Mouse (Mus musculus) MEL (cell line): ENCODE results near the gene Rerg. TPM values are rescaled to one million over a fixed set of nuclear protein-coding genes. Genes with fewer than 3 reads are reported as not detected.

Source experiments
- DNase-seq: peaks from one replicate; pipeline ENCODE4 v3.0.0; 2011; ENCODE audit warnings: low read depth, low spot score
- H3K27ac ChIP-seq: 2 replicates; pipeline ENCODE4 v1.5.1; 2012; ENCODE audit warnings: low read depth, mild to moderate bottlenecking, control low read depth, low read length, moderate library complexity; ENCODE audit not compliant: control insufficient read depth
- H3K27me3 ChIP-seq, 2 experiments: fragments of 150-350 bp in 1 of 2; sonication (generic) in 1 of 2; 2 replicates each; pipeline ENCODE4 v1.6.1; 2012; ENCODE audit warnings: low read length in 2 of 2, mild to moderate bottlenecking in 2 of 2, improper control_type of control experiment in 1 of 2, moderate library complexity in 1 of 2; ENCODE audit not compliant: insufficient read depth in 2 of 2, control insufficient read depth in 1 of 2
- H3K36me3 ChIP-seq, 2 experiments: 2 replicates each; pipeline ENCODE4 v1.6.1; 2012 to 2014; ENCODE audit warnings: low read length in 2 of 2, improper control_type of control experiment in 1 of 2, inconsistent platforms in 1 of 2, mild to moderate bottlenecking in 1 of 2; ENCODE audit not compliant: insufficient read depth in 2 of 2, control insufficient read depth in 1 of 2
- H3K4me1 ChIP-seq, 2 experiments: fragments of 150-350 bp in 1 of 2; sonication (generic) in 1 of 2; 2 replicates each; pipeline ENCODE4 v1.6.1; 2012; ENCODE audit warnings: low read length in 2 of 2, improper control_type of control experiment in 1 of 2, mild to moderate bottlenecking in 1 of 2; ENCODE audit not compliant: insufficient read depth in 2 of 2, control insufficient read depth in 1 of 2
- H3K4me3 ChIP-seq, 2 experiments: fragments of 150-350 bp in 1 of 2; sonication (generic) in 1 of 2; 2 replicates each; pipeline ENCODE4 v1.5.1; 2012; ENCODE audit warnings: low read depth in 2 of 2, low read length in 2 of 2, mild to moderate bottlenecking in 2 of 2, moderate library complexity in 2 of 2, control low read depth in 1 of 2, improper control_type of control experiment in 1 of 2; ENCODE audit not compliant: control insufficient read depth in 1 of 2, insufficient read depth in 1 of 2
- H3K79me2 ChIP-seq: 2 replicates; pipeline ENCODE4 v1.6.1; 2012; ENCODE audit warnings: mild to moderate bottlenecking, low read length, moderate library complexity; ENCODE audit not compliant: control insufficient read depth, poor library complexity, insufficient read depth
- H3K9ac ChIP-seq: 2 replicates; pipeline ENCODE4 v1.6.1; 2012; ENCODE audit warnings: low read depth, mild to moderate bottlenecking, control low read depth, low read length, moderate library complexity; ENCODE audit not compliant: control insufficient read depth, poor library complexity, severe bottlenecking
- H3K9me3 ChIP-seq: fragments of 150-350 bp; sonication (generic); replicated peaks from 2 replicates; pipeline ENCODE4 v1.6.1; 2012; ENCODE audit warnings: mild to moderate bottlenecking, low read length, improper control_type of control experiment, moderate library complexity; ENCODE audit not compliant: insufficient read depth
- BHLHE40 ChIP-seq: IDR thresholded peaks from 2 replicates; pipeline ENCODE4 v1.6.1; 2012; ENCODE audit warnings: low read depth, mild to moderate bottlenecking, inconsistent platforms, low read length, improper control_type of control experiment, borderline replicate concordance
- CHD1 ChIP-seq: IDR thresholded peaks from 2 replicates; pipeline ENCODE4 v1.6.1; 2012; ENCODE audit warnings: low read depth, mild to moderate bottlenecking, inconsistent platforms, low read length, improper control_type of control experiment
- CHD2 ChIP-seq: IDR thresholded peaks from 2 replicates; pipeline ENCODE4 v1.6.1; 2011; ENCODE audit warnings: low read length, improper control_type of control experiment
- E2F4 ChIP-seq: IDR thresholded peaks from 2 replicates; pipeline ENCODE4 v1.6.1; 2011; ENCODE audit warnings: low read depth, low read length, improper control_type of control experiment, borderline replicate concordance
- ELF1 ChIP-seq: IDR thresholded peaks from 2 replicates; pipeline ENCODE4 v1.6.1; 2014; ENCODE audit warnings: low read depth, mild to moderate bottlenecking, inconsistent platforms, low read length, improper control_type of control experiment, moderate library complexity
- EP300 ChIP-seq, 2 experiments: IDR thresholded peaks; 2 replicates each; pipeline ENCODE4 v1.6.1; 2011; ENCODE audit warnings: improper control_type of control experiment in 2 of 2, low read length in 2 of 2, low read depth in 1 of 2, mild to moderate bottlenecking in 1 of 2
- GABPA ChIP-seq: IDR thresholded peaks from 2 replicates; pipeline ENCODE4 v1.6.1; 2012; ENCODE audit warnings: low read depth, mild to moderate bottlenecking, inconsistent platforms, low read length, improper control_type of control experiment, moderate library complexity
- HCFC1 ChIP-seq: IDR thresholded peaks from 2 replicates; pipeline ENCODE4 v1.6.1; 2012; ENCODE audit warnings: low read depth, mild to moderate bottlenecking, inconsistent platforms, low read length, improper control_type of control experiment, moderate library complexity
- JUND ChIP-seq: IDR thresholded peaks from 2 replicates; pipeline ENCODE4 v1.6.1; 2011; ENCODE audit warnings: low read depth, mild to moderate bottlenecking, improper control_type of control experiment, low read length
- MAFK ChIP-seq: IDR thresholded peaks from 2 replicates; pipeline ENCODE4 v1.6.1; 2011; ENCODE audit warnings: low read depth, mild to moderate bottlenecking, low read length, improper control_type of control experiment, borderline replicate concordance
- MAX ChIP-seq: IDR thresholded peaks from 2 replicates; pipeline ENCODE4 v1.6.1; 2011; ENCODE audit warnings: low read length, improper control_type of control experiment
- MAZ ChIP-seq: IDR thresholded peaks from 2 replicates; pipeline ENCODE4 v1.6.1; 2012; ENCODE audit warnings: low read depth, mild to moderate bottlenecking, inconsistent platforms, low read length, improper control_type of control experiment
- MXI1 ChIP-seq: IDR thresholded peaks from 2 replicates; pipeline ENCODE4 v1.6.1; 2011; ENCODE audit warnings: mild to moderate bottlenecking, low read depth, low read length, improper control_type of control experiment
- MYB ChIP-seq: IDR thresholded peaks from 2 replicates; pipeline ENCODE4 v1.6.1; 2011; ENCODE audit warnings: mild to moderate bottlenecking, low read depth, low read length, improper control_type of control experiment
- NELFE ChIP-seq: IDR thresholded peaks from 2 replicates; pipeline ENCODE4 v1.6.1; 2011; ENCODE audit warnings: low read depth, low read length, improper control_type of control experiment
- NRF1 ChIP-seq: IDR thresholded peaks from 2 replicates; pipeline ENCODE4 v1.6.1; 2014; ENCODE audit warnings: low read depth, mild to moderate bottlenecking, inconsistent platforms, low read length, improper control_type of control experiment, moderate library complexity; ENCODE audit not compliant: poor library complexity, insufficient read depth, severe bottlenecking
- POLR2A ChIP-seq, 2 experiments: IDR thresholded peaks; 2 replicates each; pipeline ENCODE4 v1.6.1; 2011 to 2012; ENCODE audit warnings: low read length in 2 of 2, mild to moderate bottlenecking in 2 of 2, control low read depth in 1 of 2, improper control_type of control experiment in 1 of 2, low read depth in 1 of 2, moderate library complexity in 1 of 2; ENCODE audit not compliant: control insufficient read depth in 1 of 2, insufficient read depth in 1 of 2, poor library complexity in 1 of 2
- POLR2AphosphoS2 ChIP-seq: IDR thresholded peaks from 2 replicates; pipeline ENCODE4 v1.6.1; 2011; ENCODE audit warnings: low read length, improper control_type of control experiment
- RAD21 ChIP-seq: IDR thresholded peaks from 2 replicates; pipeline ENCODE4 v1.6.1; 2011; ENCODE audit warnings: mild to moderate bottlenecking, low read depth, low read length, improper control_type of control experiment
- RCOR1 ChIP-seq: IDR thresholded peaks from 2 replicates; pipeline ENCODE4 v1.6.1; 2012; ENCODE audit warnings: low read depth, mild to moderate bottlenecking, inconsistent platforms, low read length, improper control_type of control experiment
- SMC3 ChIP-seq: IDR thresholded peaks from 2 replicates; pipeline ENCODE4 v1.6.1; 2011; ENCODE audit warnings: low read depth, low read length, improper control_type of control experiment
- TAL1 ChIP-seq: IDR thresholded peaks from 2 replicates; pipeline ENCODE4 v1.6.1; 2012; ENCODE audit warnings: mild to moderate bottlenecking, inconsistent platforms, low read length, moderate library complexity, mixed read lengths
- TBP ChIP-seq: IDR thresholded peaks from 2 replicates; pipeline ENCODE4 v1.8.0; 2011; ENCODE audit warnings: low read depth, low read length, improper control_type of control experiment
- TCF12 ChIP-seq: IDR thresholded peaks from 2 replicates; pipeline ENCODE4 v1.6.1; 2014; ENCODE audit warnings: low read depth, mild to moderate bottlenecking, inconsistent platforms, low read length, improper control_type of control experiment, moderate library complexity
- USF2 ChIP-seq, 2 experiments: IDR thresholded peaks; 2 replicates each; pipeline ENCODE4 v1.6.1; 2011 to 2012; ENCODE audit warnings: improper control_type of control experiment in 2 of 2, low read length in 2 of 2, borderline replicate concordance in 1 of 2, inconsistent platforms in 1 of 2, low read depth in 1 of 2, mild to moderate bottlenecking in 1 of 2; ENCODE audit not compliant: insufficient read depth in 1 of 2
- ZMIZ1 ChIP-seq: IDR thresholded peaks from 2 replicates; pipeline ENCODE4 v1.6.1; 2012; ENCODE audit warnings: low read depth, mild to moderate bottlenecking, inconsistent platforms, low read length, improper control_type of control experiment, moderate library complexity
- ZNF384 ChIP-seq: IDR thresholded peaks from 2 replicates; pipeline ENCODE4 v1.6.1; 2012; ENCODE audit warnings: low read depth, mild to moderate bottlenecking, inconsistent platforms, low read length, improper control_type of control experiment
- polyA plus RNA-seq, 2 experiments: library from polyadenylated mRNA; stranded (reverse) in 1 of 2; unstranded in 1 of 2; fragments of >175 nt in 1 of 2; fragments of >200 nt in 1 of 2; gene quantifications; 2 replicates each; pipeline versions ENCODE4 v1.2.1 to v1.2.4; 2012; ENCODE audit warnings: low replicate concordance in 2 of 2, low read depth in 1 of 2; ENCODE audit not compliant: insufficient read length in 2 of 2, insufficient read depth in 1 of 2, missing spikeins in 1 of 2
- total RNA-seq: library from RNA; depleted of rRNA; stranded (reverse); fragments of 300-350 nt; gene quantifications from 2 replicates; pipeline ENCODE4 v1.2.3, GENCODE M21; 2012; rRNA removed

Gene Rerg
- total RNA-seq, result not detected in 2 replicates
- not detected for polyA plus RNA-seq

DNA sequence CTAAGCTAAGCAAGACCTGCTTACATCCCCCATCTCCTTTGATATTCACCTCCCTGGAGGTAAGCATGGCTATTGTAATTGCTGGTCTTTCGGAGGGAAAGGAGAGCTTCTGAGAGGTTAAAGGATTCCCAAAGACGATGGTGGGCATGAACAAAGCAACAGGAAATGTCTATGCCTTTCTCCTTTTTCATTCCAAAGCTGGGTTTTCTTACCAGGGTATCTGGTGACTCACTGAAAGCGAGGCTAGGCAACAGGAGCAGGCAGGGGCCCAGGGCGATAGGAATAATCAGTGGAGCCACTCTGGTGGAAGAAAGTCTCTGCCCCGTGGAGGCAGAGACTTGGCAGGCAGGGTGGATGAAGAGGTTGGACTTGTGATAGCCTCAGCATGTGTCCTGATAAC, at the start of gene Rerg:
Gene Rerg, minus strand, starts transcription at position 272 of the 400 bp plus-strand sequence.
- no peak within 1 kb of the TSS for H3K9ac ChIP-seq
- H3K27me3 ChIP-seq, result no peaks in the 10 kb centered on the region
- DNase-seq, result no peak
- H3K9me3 ChIP-seq, result no peaks in the 10 kb centered on the region
- no peak within 1 kb of the TSS for H3K27ac ChIP-seq
- H3K36me3 ChIP-seq, result no peaks in the 10 kb centered on the region
- H3K4me1 ChIP-seq, result no peaks in the 10 kb centered on the region
- H3K4me3 ChIP-seq, result no peak within 1 kb of the TSS
- no peaks in the 10 kb centered on the region for H3K79me2 ChIP-seq
- TF ChIP-seq BHLHE40, result no peak
- TF ChIP-seq MYB, result no peak
- no peak for TF ChIP-seq CHD1
- TF ChIP-seq RAD21, result no peak
- no peak for TF ChIP-seq ELF1
- TF ChIP-seq TAL1, result no peak
- TF ChIP-seq POLR2AphosphoS2, result no peak
- TF ChIP-seq CHD2, result no peak
- TF ChIP-seq MAZ, result no peak
- TF ChIP-seq TCF12, result no peak
- TF ChIP-seq HCFC1, result no peak
- TF ChIP-seq TBP, result no peak
- TF ChIP-seq NELFE, result no peak
- no peak for TF ChIP-seq MAX
- TF ChIP-seq NRF1, result no peak
- TF ChIP-seq USF2 (IDR thresholded peaks at IDR 0.05; ENCODE audit: borderline replicate concordance in 1 of 2, insufficient read depth in 1 of 2, low read depth in 1 of 2, low read length in 2 of 2), result no peak
- no peak for TF ChIP-seq EP300 (IDR thresholded peaks at IDR 0.05; ENCODE audit: low read depth in 1 of 2, low read length in 2 of 2)
- TF ChIP-seq MXI1, result no peak
- TF ChIP-seq POLR2A (IDR thresholded peaks at IDR 0.05; ENCODE audit: control insufficient read depth in 1 of 2, insufficient read depth in 1 of 2, low read depth in 1 of 2, low read length in 2 of 2, poor library complexity in 1 of 2), result no peak
- TF ChIP-seq RCOR1, result no peak
- TF ChIP-seq, all 39 proteins: peak for 0

DNA sequence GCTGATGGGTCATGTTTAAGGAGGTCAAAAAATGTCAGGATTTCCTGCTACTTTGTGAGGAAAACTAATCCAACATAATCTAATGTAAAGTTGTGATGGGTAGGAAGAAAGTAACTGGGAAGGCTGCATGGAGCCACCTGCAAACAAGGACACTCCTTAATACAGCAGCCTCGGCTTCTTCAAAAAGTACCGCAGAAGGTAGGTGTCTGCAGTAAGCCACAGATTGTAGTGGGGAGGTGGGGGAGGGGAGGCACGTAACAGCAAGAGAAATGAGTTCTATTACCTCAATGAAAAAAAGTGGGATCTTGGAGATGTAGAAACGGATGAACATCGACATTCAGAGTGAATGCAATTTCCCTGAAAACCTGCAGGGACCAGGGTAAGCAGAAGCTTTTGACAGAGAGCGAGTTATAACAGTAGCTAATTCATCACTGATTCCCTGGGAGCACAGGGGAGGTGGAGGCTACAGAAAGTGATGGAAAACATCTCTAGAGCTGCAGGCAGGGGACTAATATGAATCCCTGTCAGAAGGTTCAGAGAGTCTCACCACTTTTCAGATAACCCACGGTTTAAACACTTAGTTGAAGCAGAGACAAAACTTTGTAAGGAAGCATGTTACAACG, 47.7 kb upstream of the Rerg start:
- no peak for DNase-seq
- TF ChIP-seq MYB (no peak), NRF1 (no peak), ZMIZ1 (no peak), USF2 (IDR thresholded peaks at IDR 0.05; ENCODE audit: borderline replicate concordance in 1 of 2, insufficient read depth in 1 of 2, low read depth in 1 of 2, low read length in 2 of 2) (no peak), ZNF384 (no peak), E2F4 (no peak), GABPA (no peak), MAFK (no peak), CHD1 (no peak), CHD2 (no peak), JUND (no peak), NELFE (no peak), SMC3 (no peak), RAD21 (no peak), POLR2A (IDR thresholded peaks at IDR 0.05; ENCODE audit: control insufficient read depth in 1 of 2, insufficient read depth in 1 of 2, low read depth in 1 of 2, low read length in 2 of 2, poor library complexity in 1 of 2) (no peak), MXI1 (no peak), TAL1 (no peak), BHLHE40 (no peak)
- TF ChIP-seq, all 39 proteins: peak for 0

More for the DNA sequence above, 47.7 kb upstream of the Rerg start:
- Histone ChIP-seq H3K4me3 (no peak overlapping the region), H3K36me3 (no peaks in the 10 kb centered on the region), H3K27me3 (no peaks in the 10 kb centered on the region), H3K9ac (no peak overlapping the region), H3K4me1 (no peaks in the 10 kb centered on the region), H3K27ac (no peak overlapping the region), H3K79me2 (no peaks in the 10 kb centered on the region), H3K9me3 (no peaks in the 10 kb centered on the region)
